Mouse (Mus musculus) E14TG2a.4 (cell line): ENCODE data around the gene Itpr1.

Source experiments
- H3K27me3 ChIP-seq: 2 replicates; pipeline ENCODE4 v1.6.1; 2014; ENCODE audit warnings: low read length, control low read depth; ENCODE audit not compliant: insufficient read depth
- H3K36me3 ChIP-seq: 2 replicates; pipeline ENCODE4 v1.6.1; 2014; ENCODE audit warnings: low read length, control low read depth; ENCODE audit not compliant: insufficient read depth
- H3K4me1 ChIP-seq: replicated peaks from 2 replicates; pipeline ENCODE4 v1.6.1; 2014; ENCODE audit warnings: low read depth, low read length, control low read depth
- H3K4me3 ChIP-seq: replicated peaks from 2 replicates; pipeline ENCODE4 v1.5.1; 2014; ENCODE audit warnings: mild to moderate bottlenecking, low read length
- H3K9me3 ChIP-seq: 2 replicates; pipeline ENCODE4 v1.6.1; 2014; ENCODE audit warnings: low read length, control low read depth
- CTCF ChIP-seq: conservative IDR thresholded peaks from 2 replicates; pipeline ENCODE4 v1.5.1; 2014; ENCODE audit warnings: low read length
- NANOG ChIP-seq: IDR thresholded peaks from 2 replicates; pipeline ENCODE4 v1.6.1; 2014; ENCODE audit warnings: borderline replicate concordance, low read length, mixed read lengths
- POU5F1 ChIP-seq: IDR thresholded peaks from 2 replicates; pipeline ENCODE4 v1.6.1; 2014; ENCODE audit warnings: low read length, borderline replicate concordance

The Itpr1 gene

GRCm38 (mm10) chr6:108570351-108571041, 357.6 kb downstream of the Itpr1 start:
- 0 out of 2 replicates have a peak, but pooled peaks cover 4% of the 10 kb centered on the region for H3K27me3 ChIP-seq
- TF ChIP-seq CTCF (no peak), NANOG (no peak), POU5F1 (no peak)
- peaks cover 68% of the 10 kb centered on the region for H3K4me1 ChIP-seq
- no peaks in the 10 kb centered on the region for H3K36me3 ChIP-seq
- H3K4me3 ChIP-seq, result peak overlapping the region; percentile 69
- no peaks in the 10 kb centered on the region for H3K9me3 ChIP-seq

GRCm38 (mm10) chr6:108571042-108571590, 358.2 kb downstream of the Itpr1 start:
- no peaks in the 10 kb centered on the region for H3K9me3 ChIP-seq
- peak overlapping the region; percentile 69 for H3K4me3 ChIP-seq
- no peak for TF ChIP-seq POU5F1
- no peak for TF ChIP-seq CTCF
- TF ChIP-seq NANOG, result no peak
- no peaks in the 10 kb centered on the region for H3K36me3 ChIP-seq
- 0 out of 2 replicates have a peak, but pooled peaks cover 3% of the 10 kb centered on the region for H3K27me3 ChIP-seq
- H3K4me1 ChIP-seq, result peaks cover 62% of the 10 kb centered on the region

GRCm38 (mm10) chr6:108572646-108573045, 359.8 kb downstream of the Itpr1 start:
- Histone ChIP-seq H3K9me3 (no peaks in the 10 kb centered on the region), H3K4me1 (peaks cover 58% of the 10 kb centered on the region), H3K27me3 (no peaks in the 10 kb centered on the region), H3K36me3 (no peaks in the 10 kb centered on the region), H3K4me3 (peak overlapping the region; percentile 35)
- no peak for TF ChIP-seq CTCF
- TF ChIP-seq POU5F1, result no peak
- no peak for TF ChIP-seq NANOG

GRCm38 (mm10) chr6:108577056-108577455, 364.2 kb downstream of the Itpr1 start:
- H3K4me1 ChIP-seq, result peaks cover 32% of the 10 kb centered on the region
- no peak overlapping the region for H3K4me3 ChIP-seq
- H3K36me3 ChIP-seq, result no peaks in the 10 kb centered on the region
- TF ChIP-seq CTCF, result no peak
- TF ChIP-seq NANOG, result no peak
- no peak for TF ChIP-seq POU5F1
- peaks cover 3% of the 10 kb centered on the region; the same call in 1 of the 2 replicates for H3K27me3 ChIP-seq
- H3K9me3 ChIP-seq, result no peaks in the 10 kb centered on the region

- Histone ChIP-seq H3K36me3 (no peaks in the 10 kb centered on the region), H3K9me3 (no peaks in the 10 kb centered on the region), H3K4me1 (peaks cover 9% of the 10 kb centered on the region; the same call in 1 of the 2 replicates), H3K27me3 (no peaks in the 10 kb centered on the region), H3K4me3 (no peak overlapping the region)
- TF ChIP-seq NANOG (no peak), CTCF (no peak), POU5F1 (no peak)
Measured at GRCm38 (mm10) chr6:108588426-108588825, 375.5 kb downstream of the Itpr1 start.

- no peak overlapping the region for H3K4me3 ChIP-seq
- H3K9me3 ChIP-seq, result no peaks in the 10 kb centered on the region
- H3K36me3 ChIP-seq, result no peaks in the 10 kb centered on the region
- H3K4me1 ChIP-seq, result peaks cover 8% of the 10 kb centered on the region; the same call in 1 of the 2 replicates
- TF ChIP-seq NANOG (no peak), POU5F1 (no peak), CTCF (no peak)
- no peaks in the 10 kb centered on the region for H3K27me3 ChIP-seq
Measured at GRCm38 (mm10) chr6:108592227-108592626, 379.3 kb downstream of the Itpr1 start.

- Histone ChIP-seq H3K4me3 (no peak overlapping the region), H3K9me3 (no peaks in the 10 kb centered on the region), H3K4me1 (peaks cover 8% of the 10 kb centered on the region; the same call in 1 of the 2 replicates), H3K36me3 (no peaks in the 10 kb centered on the region), H3K27me3 (no peaks in the 10 kb centered on the region)
- TF ChIP-seq POU5F1 (no peak), CTCF (no peak), NANOG (no peak)
Measured at GRCm38 (mm10) chr6:108592636-108593035, 379.7 kb downstream of the Itpr1 start.

- no peaks in the 10 kb centered on the region for H3K9me3 ChIP-seq
- H3K36me3 ChIP-seq, result no peaks in the 10 kb centered on the region
- no peak overlapping the region for H3K4me3 ChIP-seq
- TF ChIP-seq CTCF, result no peak
- TF ChIP-seq NANOG, result no peak
- H3K27me3 ChIP-seq, result no peaks in the 10 kb centered on the region
- H3K4me1 ChIP-seq, result peaks cover 8% of the 10 kb centered on the region; the same call in 1 of the 2 replicates
Measured at GRCm38 (mm10) chr6:108594171-108594841, 381.4 kb downstream of the Itpr1 start.
